In genomic region chr13:45637324-45637723, GRCm38 (mm10) we compare ENCODE assay signal across 10 mouse cellular contexts.
DNase-seq lines count a peak whose midpoint lies in the region; ATAC-seq and TF ChIP-seq lines count a peak whose summit lies in the region.
"Had no signal": no experiment of that assay in that cellular context is flagged by ENCODE, and none has a peak within 500 bp of the region (broad histone marks: within the 10 kb centered on the region; RNA-seq: fewer than 3 reads in every experiment).

No protein-coding gene starts in this region.

- TF ChIP-seq CTCF in ES-Bruce4 (IDR thresholded peaks at IDR 0.05; ENCODE audit: low read depth, low read length) = peak; percentile 23
- TF ChIP-seq CTCF in liver, embryonic 14.5 days (IDR thresholded peaks at IDR 0.05; ENCODE audit: low read depth) = peak; percentile 61

- H3K4me3 ChIP-seq in hindbrain, embryonic 11.5 days (ENCODE audit: low read depth, low read length) = no peak overlapping the region
- no peak overlapping the region for H3K4me3 ChIP-seq in hindbrain, embryonic 16.5 days (ENCODE audit: low read length)
- H3K4me3 ChIP-seq in ES-Bruce4 (ENCODE audit: low read depth, low read length) = no peak overlapping the region
- H3K4me3 ChIP-seq in liver, embryonic 14.5 days (ENCODE audit: insufficient read depth in 1 of 2, low read depth in 2 of 2, low read length in 2 of 2) = no peak overlapping the region
- H3K4me3 ChIP-seq: embryonic facial prominence, embryonic 13.5 days; limb, embryonic 12.5 days had no signal

- no peaks in the 10 kb centered on the region for H3K27me3 ChIP-seq in hindbrain, embryonic 11.5 days (ENCODE audit: control insufficient read depth, insufficient read depth, low read length)
- H3K27me3 ChIP-seq in hindbrain, embryonic 16.5 days (replicated peaks; ENCODE audit: control insufficient read depth, insufficient read depth, low read length) = no peaks in the 10 kb centered on the region
- H3K27me3 ChIP-seq in ES-Bruce4 (ENCODE audit: control insufficient read depth, insufficient read depth, low read length, poor library complexity, severe bottlenecking) = no peaks in the 10 kb centered on the region
- H3K27me3 ChIP-seq in liver, embryonic 14.5 days (ENCODE audit: control insufficient read depth, insufficient read depth, low read length) = no peaks in the 10 kb centered on the region
- H3K27me3 ChIP-seq: embryonic facial prominence, embryonic 13.5 days; limb, embryonic 12.5 days had no signal

- no peaks in the 10 kb centered on the region for H3K4me1 ChIP-seq in hindbrain, embryonic 11.5 days (replicated peaks; ENCODE audit: control insufficient read depth, insufficient read depth, low read length)
- H3K4me1 ChIP-seq in hindbrain, embryonic 16.5 days (ENCODE audit: control insufficient read depth, insufficient read depth, low read depth, low read length) = no peaks in the 10 kb centered on the region
- H3K4me1 ChIP-seq in ES-Bruce4 (ENCODE audit: control insufficient read depth, insufficient read depth, low read length) = no peaks in the 10 kb centered on the region
- H3K4me1 ChIP-seq in liver, embryonic 14.5 days (replicated peaks; ENCODE audit: control insufficient read depth in 2 of 2, insufficient read depth in 2 of 2, low read length in 1 of 2) = no peaks in the 10 kb centered on the region; a peak in 1 of 4 replicates
- H3K4me1 ChIP-seq: embryonic facial prominence, embryonic 13.5 days; limb, embryonic 12.5 days had no signal

- 60% methylated on average over 8 of the region's 8 CpGs for WGBS in hindbrain, embryonic 11.5 days
- WGBS in hindbrain, embryonic 16.5 days = 59% methylated on average over 8 of the region's 8 CpGs
- WGBS in liver, embryonic 14.5 days (ENCODE audit: insufficient replicate concordance) = 43% methylated on average over 8 of the region's 8 CpGs

- no peaks in the 10 kb centered on the region for H3K36me3 ChIP-seq in hindbrain, embryonic 11.5 days (ENCODE audit: control insufficient read depth, insufficient read depth, low read length)
- H3K36me3 ChIP-seq in hindbrain, embryonic 16.5 days (ENCODE audit: control insufficient read depth, insufficient read depth, low read length) = no peaks in the 10 kb centered on the region
- H3K36me3 ChIP-seq in ES-Bruce4 (ENCODE audit: control insufficient read depth, insufficient read depth, low read length, poor library complexity, severe bottlenecking) = no peaks in the 10 kb centered on the region
- no peaks in the 10 kb centered on the region for H3K36me3 ChIP-seq in liver, embryonic 14.5 days (replicated peaks; ENCODE audit: control insufficient read depth, insufficient read depth, low read depth)
- H3K36me3 ChIP-seq: embryonic facial prominence, embryonic 13.5 days; limb, embryonic 12.5 days had no signal

- no peak for TF ChIP-seq POLR2A in ES-Bruce4 (IDR thresholded peaks at IDR 0.05; ENCODE audit: insufficient read depth, low read length)

- H3K27ac ChIP-seq in hindbrain, embryonic 11.5 days (ENCODE audit: low read depth, low read length) = no peak overlapping the region
- no peak overlapping the region for H3K27ac ChIP-seq in hindbrain, embryonic 16.5 days (ENCODE audit: low read depth, low read length)
- H3K27ac ChIP-seq in ES-Bruce4 (ENCODE audit: insufficient read depth, low read length) = no peak overlapping the region
- no peak overlapping the region for H3K27ac ChIP-seq in liver, embryonic 14.5 days
- H3K27ac ChIP-seq: embryonic facial prominence, embryonic 13.5 days; limb, embryonic 12.5 days had no signal

- no peaks in the 10 kb centered on the region for H3K9me3 ChIP-seq in hindbrain, embryonic 11.5 days (ENCODE audit: control insufficient read depth, low read length)
- H3K9me3 ChIP-seq in hindbrain, embryonic 16.5 days (ENCODE audit: control insufficient read depth, low read length) = no peaks in the 10 kb centered on the region
- no peaks in the 10 kb centered on the region for H3K9me3 ChIP-seq in ES-Bruce4 (replicated peaks; ENCODE audit: control insufficient read depth, insufficient read depth, low read length, poor library complexity, severe bottlenecking)
- no peaks in the 10 kb centered on the region for H3K9me3 ChIP-seq in liver, embryonic 14.5 days (ENCODE audit: control insufficient read depth, low read length)
- H3K9me3 ChIP-seq: embryonic facial prominence, embryonic 13.5 days; limb, embryonic 12.5 days had no signal

- no peak overlapping the region for H3K9ac ChIP-seq in hindbrain, embryonic 11.5 days (ENCODE audit: low read depth, low read length)
- no peak overlapping the region for H3K9ac ChIP-seq in hindbrain, embryonic 16.5 days (ENCODE audit: low read depth, low read length)
- H3K9ac ChIP-seq in ES-Bruce4 (ENCODE audit: low read depth, poor library complexity, severe bottlenecking) = no peak overlapping the region
- H3K9ac ChIP-seq in liver, embryonic 14.5 days (replicated peaks) = no peak overlapping the region
- H3K9ac ChIP-seq: embryonic facial prominence, embryonic 13.5 days; limb, embryonic 12.5 days had no signal

- TF ChIP-seq EP300 in ES-Bruce4 (IDR thresholded peaks at IDR 0.05; ENCODE audit: insufficient read depth, low read depth, low read length) = no peak
- no peak for TF ChIP-seq EP300 in liver, embryonic 14.5 days (IDR thresholded peaks at IDR 0.05; ENCODE audit: low read depth)

- no peak for ATAC-seq in hindbrain, embryonic 11.5 days (ENCODE audit: low FRiP score)
- ATAC-seq in hindbrain, embryonic 16.5 days = no peak
- ATAC-seq in liver, embryonic 14.5 days (ENCODE audit: insufficient read depth) = no peak

- DNase-seq in hindbrain, embryonic 11.5 days (ENCODE audit: low spot score) = peak; percentile 62
- peak; percentile 66 for DNase-seq in 3T3-L1 (ENCODE audit: low read depth, low spot score)
- peak; percentile 19 for DNase-seq in embryo, embryonic 11.5 days (ENCODE audit: low read depth, low spot score)
- no peak for DNase-seq in liver, embryonic 14.5 days (ENCODE audit: low read depth in 3 of 3, low spot score in 3 of 3)
- peak; percentile 13 for DNase-seq in yolk sac, embryonic 10.5 days (ENCODE audit: low spot score)
- DNase-seq in left cerebral cortex, adult 11 months (ENCODE audit: low spot score) = no peak

- H3K4me2 ChIP-seq in hindbrain, embryonic 11.5 days (replicated peaks; ENCODE audit: low read depth, low read length) = no peak overlapping the region
- no peak overlapping the region for H3K4me2 ChIP-seq in hindbrain, embryonic 16.5 days (ENCODE audit: low read length)
- H3K4me2 ChIP-seq in liver, embryonic 14.5 days (ENCODE audit: low read depth) = no peak overlapping the region
- H3K4me2 ChIP-seq: embryonic facial prominence, embryonic 13.5 days; limb, embryonic 12.5 days had no signal

Comparison
In these comparisons a context has a peak if more than half of its experiments do, and no peak if none do; other contexts are left out.
1. DNase-seq: peak in hindbrain, embryonic 11.5 days (single experiment), 3T3-L1 (single experiment), embryo, embryonic 11.5 days (single experiment) and yolk sac, embryonic 10.5 days (single experiment); none in liver, embryonic 14.5 days (0 of 3) and left cerebral cortex, adult 11 months (single experiment).